Mouse (Mus musculus) liver, postnatal 0 days (tissue): ENCODE data around the gene Wapl. TPM values are rescaled to one million over a fixed set of nuclear protein-coding genes. Genes with fewer than 3 reads are reported as not detected.

Experiments
- ATAC-seq: fragments of 200-750 bp; cut with Nextera tagmentation; 2 replicates; pipeline ENCODE4 v1.8.0; 2017; ENCODE audit warnings: mild to moderate bottlenecking, moderate library complexity
- DNase-seq: peaks from one replicate; pipeline ENCODE4 v3.0.0-alpha.2; 2016
- H3K27ac ChIP-seq: fragments of 300-500 bp; sonication (generic); 2 replicates; pipeline ENCODE4 v1.5.1; 2014; ENCODE audit warnings: antibody characterized with exemption, moderate library complexity, mild to moderate bottlenecking, low read depth
- H3K27me3 ChIP-seq: fragments of 300-500 bp; sonication (generic); 2 replicates; pipeline ENCODE4 v1.6.1; 2014; ENCODE audit warnings: low read length, control low read depth, mixed read lengths; ENCODE audit not compliant: insufficient read depth
- H3K36me3 ChIP-seq: fragments of 300-500 bp; sonication (generic); replicated peaks from 2 replicates; pipeline ENCODE4 v1.6.1; 2014; ENCODE audit warnings: mild to moderate bottlenecking, control low read depth, low read length, moderate library complexity, mixed read lengths; ENCODE audit not compliant: insufficient read depth
- H3K4me1 ChIP-seq: fragments of 300-500 bp; sonication (generic); 2 replicates; pipeline ENCODE4 v1.6.1; 2014; ENCODE audit warnings: antibody characterized with exemption, mild to moderate bottlenecking, control low read depth; ENCODE audit not compliant: insufficient read depth
- H3K4me2 ChIP-seq: fragments of 300-500 bp; sonication (generic); 2 replicates; pipeline ENCODE4 v1.6.1; 2014; ENCODE audit warnings: low read depth, mild to moderate bottlenecking, low read length, moderate library complexity, mixed read lengths
- H3K4me3 ChIP-seq: fragments of 300-500 bp; sonication (generic); 2 replicates; pipeline ENCODE4 v1.5.1; 2014; ENCODE audit warnings: low read depth, low read length
- H3K9ac ChIP-seq: fragments of 300-500 bp; sonication (generic); replicated peaks from 2 replicates; pipeline ENCODE4 v1.6.1; 2014; ENCODE audit warnings: mild to moderate bottlenecking, moderate library complexity
- H3K9me3 ChIP-seq: fragments of 300-500 bp; sonication (generic); 2 replicates; pipeline ENCODE4 v1.6.1; 2016; ENCODE audit warnings: mild to moderate bottlenecking, control low read depth, low read length, mixed read lengths
- CTCF ChIP-seq: sonication (generic); IDR thresholded peaks from 2 replicates; pipeline ENCODE4 v1.5.1; 2016; ENCODE audit warnings: antibody characterized with exemption, low read depth
- EP300 ChIP-seq: IDR thresholded peaks from 2 replicates; pipeline ENCODE4 v1.6.1; 2016; ENCODE audit warnings: antibody characterized with exemption, low read depth, mild to moderate bottlenecking
- WGBS: fragments of 180-500 bp; shearing (Covaris S2); extraction: QIAGEN DNeasy Blood & Tissue Kit; methylation state at CpG from one replicate; pipeline ENCODE4 v1.1.7; 2014; ENCODE audit not compliant: insufficient replicate concordance; 5-methylcytosine and 5-hydroxymethylcytosine counted together
- polyA plus RNA-seq: library from polyadenylated mRNA; unstranded; fragments of >200 nt; fragmentation: Nextera tagmentation; extraction: Ambion mirVana; gene quantifications from 2 replicates; pipeline ENCODE4 v1.2.1, GENCODE M21; 2015

The Wapl gene
- polyA plus RNA-seq, 1 experiment from 2014 or later: 15.3 TPM

DNA sequence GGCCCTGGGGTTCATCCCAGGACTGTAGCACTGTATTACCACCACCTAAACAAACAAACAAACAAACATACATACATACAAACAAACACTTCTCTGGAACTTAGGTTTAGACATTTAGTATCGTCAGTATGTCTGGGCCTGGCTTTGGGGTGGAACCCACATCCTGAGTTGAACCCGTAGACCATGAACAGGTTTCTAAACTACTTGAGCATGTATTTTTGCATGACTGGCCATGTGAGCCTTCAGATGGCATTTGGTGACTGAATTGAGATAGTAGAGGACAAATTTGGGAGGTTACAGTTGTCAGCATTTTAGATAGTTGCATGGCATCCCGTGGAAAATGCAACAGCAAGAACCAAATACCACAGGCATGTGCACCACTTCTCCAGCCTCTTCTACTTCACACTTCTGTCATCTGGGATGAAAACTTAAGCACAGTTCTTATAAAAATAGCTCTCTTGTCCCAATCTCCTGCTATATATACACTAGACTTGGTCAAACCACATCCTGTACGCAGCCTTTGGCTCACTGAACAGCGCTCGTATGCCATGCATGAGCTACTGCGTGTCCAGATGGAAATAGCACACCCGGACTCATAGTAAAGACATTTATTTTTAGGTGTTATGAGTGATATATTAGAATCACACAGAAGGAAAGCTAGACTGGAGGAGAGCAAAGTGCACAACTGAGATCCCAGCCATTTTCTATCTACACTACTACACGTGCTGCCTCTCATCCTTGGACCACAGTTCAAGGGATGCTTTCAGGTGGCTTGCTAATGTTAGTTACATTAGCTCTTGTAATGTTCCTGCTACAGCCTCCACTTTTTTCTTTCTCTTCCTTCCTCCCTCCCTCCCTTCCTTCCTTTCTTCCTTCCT is 87.6 kb downstream of the Wapl start:
- H3K4me1 ChIP-seq: peaks cover 6% of the 10 kb centered on the region
- no peaks in the 10 kb centered on the region for H3K27me3 ChIP-seq
- no peak overlapping the region for H3K27ac ChIP-seq
- no peak overlapping the region; the same call in 1 of the 2 replicates for H3K4me2 ChIP-seq
- H3K36me3 ChIP-seq: no peaks in the 10 kb centered on the region
- WGBS: 76% methylated on average over 9 of the region's 9 CpGs
- DNase-seq (peak; percentile 14), ATAC-seq (no peak)
- no peak overlapping the region for H3K4me3 ChIP-seq
- no peaks in the 10 kb centered on the region for H3K9me3 ChIP-seq
- no peak for TF ChIP-seq CTCF
- TF ChIP-seq EP300: no peak
- H3K9ac ChIP-seq: no peak overlapping the region

DNA sequence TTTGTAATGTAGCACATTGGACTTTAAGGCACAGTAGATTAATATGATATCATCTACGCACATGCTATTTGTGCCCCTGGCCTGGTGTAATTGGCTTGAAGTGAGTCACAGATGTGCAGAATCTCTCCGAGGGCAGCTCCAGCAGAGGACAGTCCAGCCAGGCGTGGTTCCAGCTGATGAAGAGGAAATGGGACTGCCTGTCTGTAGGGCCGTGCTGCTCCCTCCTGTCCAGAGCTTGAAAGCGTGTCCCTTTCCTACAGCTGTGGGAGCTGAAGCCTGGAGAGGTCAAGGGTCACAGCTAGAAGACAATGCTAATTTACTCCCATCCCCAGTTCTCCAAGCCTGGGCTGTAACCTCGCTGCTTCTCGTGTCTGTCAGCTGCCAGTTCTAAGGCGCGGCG is 89.0 kb downstream of the Wapl start:
- TF ChIP-seq EP300: no peak
- TF ChIP-seq CTCF: no peak
- H3K9ac ChIP-seq: no peak overlapping the region
- no peak overlapping the region for H3K4me2 ChIP-seq
- H3K9me3 ChIP-seq: no peaks in the 10 kb centered on the region
- H3K27me3 ChIP-seq: no peaks in the 10 kb centered on the region
- H3K36me3 ChIP-seq: no peaks in the 10 kb centered on the region
- DNase-seq: peak; percentile 17
- no peak overlapping the region for H3K4me3 ChIP-seq
- WGBS: 57% methylated on average over 10 of the region's 10 CpGs
- no peak overlapping the region for H3K27ac ChIP-seq
- ATAC-seq: peak; percentile 24
- H3K4me1 ChIP-seq: peaks cover 6% of the 10 kb centered on the region

DNA sequence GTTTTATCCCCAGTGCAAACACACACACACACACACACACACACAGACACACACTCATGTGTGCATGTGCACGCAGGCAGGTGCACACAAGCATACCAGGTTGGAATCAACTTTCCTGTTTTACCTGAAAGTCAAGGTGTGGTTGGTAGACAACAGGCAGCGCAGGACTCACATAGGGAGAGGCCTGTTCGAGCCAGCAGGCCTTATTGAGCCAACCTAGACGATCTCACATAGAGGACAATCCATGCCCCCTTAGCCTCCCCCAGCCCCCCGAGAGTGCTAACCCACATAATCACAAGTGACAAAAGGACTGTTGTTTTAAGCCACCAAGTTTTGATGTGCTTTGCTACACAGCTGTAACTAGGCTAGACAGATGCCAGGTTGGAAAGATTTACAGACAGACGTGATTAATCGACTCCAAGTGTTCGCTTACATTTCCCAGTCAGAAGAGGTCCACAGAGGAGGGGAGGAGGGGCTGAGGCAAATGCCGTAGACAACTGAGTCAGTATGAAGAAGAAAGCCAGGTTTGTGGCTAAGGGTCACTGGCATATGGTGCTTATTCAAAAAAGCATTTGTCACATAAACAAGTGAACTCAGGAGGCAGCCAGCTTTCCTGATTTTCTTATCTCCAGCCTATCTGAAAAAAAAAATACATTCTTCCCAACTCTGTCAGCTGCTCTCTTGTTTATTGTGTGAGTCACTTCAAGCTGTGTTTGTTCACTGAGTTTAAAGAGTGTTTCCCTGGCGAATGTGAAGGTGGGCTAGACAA is 90.2 kb downstream of the Wapl start:
- 58% methylated on average over 10 of the region's 10 CpGs for WGBS
- TF ChIP-seq EP300: no peak
- TF ChIP-seq CTCF: no peak
- Histone ChIP-seq H3K9me3 (no peaks in the 10 kb centered on the region), H3K27ac (peak overlapping the region; percentile 9; the same call in 1 of the 2 replicates), H3K4me2 (no peak overlapping the region), H3K36me3 (no peaks in the 10 kb centered on the region), H3K27me3 (no peaks in the 10 kb centered on the region), H3K9ac (no peak overlapping the region), H3K4me3 (no peak overlapping the region), H3K4me1 (peaks cover 7% of the 10 kb centered on the region)
- ATAC-seq: no peak
- peak; percentile 12 for DNase-seq

DNA sequence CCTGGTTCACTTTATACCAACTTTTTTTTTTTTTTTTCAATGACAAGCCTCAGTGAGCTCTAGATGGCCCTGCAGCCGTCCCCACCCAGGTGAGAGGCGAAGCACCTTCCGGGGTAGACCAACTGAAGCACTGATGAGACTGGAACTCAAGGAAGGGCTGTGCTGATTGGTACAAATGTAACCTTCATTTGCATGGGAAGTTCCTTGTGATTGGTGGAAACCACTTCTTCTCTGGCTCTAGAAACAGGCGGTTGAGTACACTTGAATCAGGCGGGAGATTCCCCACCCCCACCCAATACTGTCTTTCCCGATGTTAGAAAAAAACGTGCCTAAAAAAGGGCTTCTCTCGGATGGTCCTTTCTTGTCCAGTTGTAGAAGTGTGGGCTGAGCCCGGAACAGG is 91.2 kb downstream of the Wapl start:
- TF ChIP-seq CTCF (no peak), EP300 (no peak)
- Histone ChIP-seq H3K36me3 (no peaks in the 10 kb centered on the region), H3K27me3 (no peaks in the 10 kb centered on the region), H3K9me3 (no peaks in the 10 kb centered on the region), H3K4me1 (peaks cover 10% of the 10 kb centered on the region), H3K27ac (no peak overlapping the region), H3K9ac (no peak overlapping the region), H3K4me2 (no peak overlapping the region), H3K4me3 (no peak overlapping the region)
- ATAC-seq (no peak), DNase-seq (no peak)
- 80% methylated on average over 9 of the region's 9 CpGs for WGBS

DNA sequence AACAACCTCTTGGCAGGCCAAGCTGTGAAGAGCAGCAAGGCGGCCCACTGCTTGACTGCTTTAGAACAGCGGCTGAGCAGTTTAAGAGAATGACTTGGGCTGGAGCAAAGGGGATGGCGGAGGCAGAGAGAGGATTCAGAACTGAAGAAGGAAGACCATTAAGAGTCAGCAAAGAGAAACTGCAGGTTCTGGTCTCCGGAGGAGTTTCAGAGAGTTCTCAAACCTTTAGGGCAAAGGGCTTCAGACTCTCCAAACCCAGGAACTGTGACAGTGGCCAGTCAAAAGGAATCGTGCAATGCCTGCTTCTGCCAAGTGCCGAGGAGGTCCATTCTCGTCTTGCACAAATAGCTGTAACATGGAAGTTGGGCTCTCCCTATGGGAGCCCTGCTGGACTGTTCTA is 91.7 kb downstream of the Wapl start:
- H3K27me3 ChIP-seq: no peaks in the 10 kb centered on the region
- no peaks in the 10 kb centered on the region for H3K9me3 ChIP-seq
- H3K4me1 ChIP-seq: peaks cover 10% of the 10 kb centered on the region
- TF ChIP-seq EP300: no peak
- no peak for TF ChIP-seq CTCF
- ATAC-seq: no peak
- H3K36me3 ChIP-seq: no peaks in the 10 kb centered on the region
- 74% methylated on average over 7 of the region's 7 CpGs for WGBS
- H3K4me2 ChIP-seq: no peak overlapping the region
- no peak for DNase-seq
- H3K27ac ChIP-seq: no peak overlapping the region
- no peak overlapping the region for H3K4me3 ChIP-seq
- no peak overlapping the region for H3K9ac ChIP-seq

DNA sequence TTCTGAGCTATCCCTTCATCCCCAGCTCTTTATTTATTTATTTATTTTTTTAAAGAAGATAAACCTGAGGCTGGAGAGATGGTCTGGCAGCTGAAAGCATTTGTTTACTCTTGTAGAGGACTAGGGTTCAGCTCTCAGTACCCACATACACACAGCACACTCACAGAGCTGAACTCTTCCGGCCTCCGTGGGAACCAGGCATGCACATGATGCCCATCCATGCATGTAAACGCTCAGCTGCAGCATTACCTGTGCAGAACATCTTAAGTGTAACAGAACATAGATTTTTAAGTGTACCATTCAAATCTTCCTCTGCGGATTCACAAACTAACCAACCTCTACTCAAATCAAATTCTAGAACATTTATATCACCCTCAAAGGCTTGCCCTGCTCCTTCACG is 92.5 kb downstream of the Wapl start:
- WGBS: 82% methylated on average over 5 of the region's 5 CpGs
- Histone ChIP-seq H3K9ac (no peak overlapping the region), H3K4me2 (no peak overlapping the region), H3K9me3 (no peaks in the 10 kb centered on the region), H3K36me3 (no peaks in the 10 kb centered on the region), H3K27me3 (no peaks in the 10 kb centered on the region), H3K4me1 (peaks cover 10% of the 10 kb centered on the region), H3K4me3 (no peak overlapping the region), H3K27ac (no peak overlapping the region)
- DNase-seq: no peak
- TF ChIP-seq EP300 (no peak), CTCF (no peak)
- no peak for ATAC-seq
